Mouse (Mus musculus): ENCODE results near the gene Mfap2. TPM values are rescaled to one million over a fixed set of nuclear protein-coding genes. Genes with fewer than 3 reads are reported as not detected.
A peak's percentile ranks its signal among the peaks of the same experiment; 100 is the strongest.

Gene Mfap2
- polyA plus RNA-seq, 1 experiment from 2014 or later = 248 TPM

DNA sequence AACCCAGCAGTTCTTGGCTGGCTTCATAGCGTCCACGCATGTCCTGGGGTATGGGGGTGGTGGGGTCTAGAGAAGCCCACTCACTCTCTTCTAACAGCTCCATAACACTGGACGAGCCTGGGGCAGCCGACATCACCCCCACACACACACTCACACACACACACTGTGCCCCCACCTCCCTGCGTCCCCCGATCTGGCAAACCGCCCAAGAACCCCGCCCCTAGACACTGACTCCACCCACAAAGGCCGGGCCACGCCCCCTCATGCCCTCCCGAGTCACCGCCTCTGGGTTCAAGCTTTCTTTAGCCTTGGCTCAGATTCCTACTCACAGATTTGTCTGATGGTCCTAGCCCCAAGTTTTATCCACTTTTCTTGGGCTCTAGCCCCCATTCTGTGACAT lies 30.9 kb downstream of the Mfap2 start:
- 0 out of 2 replicates have a peak, but pooled peaks have one; percentile 23 for ATAC-seq (ENCODE audit: low read depth)
- Histone ChIP-seq H3K36me3 (peaks cover 63% of the 10 kb centered on the region), H3K4me2 (no peak overlapping the region), H3K27ac (replicated peaks) (no peak overlapping the region), H3K4me3 (no peak overlapping the region), H3K27me3 (no peaks in the 10 kb centered on the region), H3K9ac (no peak overlapping the region), H3K4me1 (replicated peaks) (peaks cover 8% of the 10 kb centered on the region), H3K9me3 (no peaks in the 10 kb centered on the region)
- WGBS = 44% methylated on average over 12 of the region's 12 CpGs

DNA sequence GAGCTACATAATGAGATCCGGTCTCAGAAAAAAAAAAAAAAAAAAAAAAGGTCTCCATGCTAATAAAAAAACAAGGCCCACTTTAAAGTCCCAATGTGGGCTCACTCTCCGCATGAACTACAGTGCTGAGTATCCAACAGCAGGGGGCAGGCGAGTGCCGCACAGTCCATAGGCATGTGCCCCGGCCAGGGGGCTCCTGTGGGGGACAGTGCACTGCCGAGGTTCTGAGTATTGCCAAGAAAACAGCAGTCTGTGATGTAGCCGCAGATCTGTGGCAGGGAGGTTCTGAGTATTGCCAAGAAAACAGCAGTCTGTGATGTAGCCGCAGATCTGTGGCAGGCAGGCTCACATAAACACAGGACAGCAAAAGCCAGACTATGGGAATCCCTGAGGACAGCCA lies 34.6 kb downstream of the Mfap2 start:
- WGBS = 18% methylated on average over 8 of the region's 8 CpGs
- no peak overlapping the region for H3K4me3 ChIP-seq
- H3K4me1 ChIP-seq (replicated peaks) = peaks cover 43% of the 10 kb centered on the region
- peak overlapping the region; percentile 49; the same call in 1 of the 2 replicates for H3K27ac ChIP-seq (replicated peaks)
- no peaks in the 10 kb centered on the region for H3K9me3 ChIP-seq
- no peak for ATAC-seq (ENCODE audit: low read depth)
- peaks cover 48% of the 10 kb centered on the region for H3K36me3 ChIP-seq
- no peak overlapping the region for H3K9ac ChIP-seq
- H3K4me2 ChIP-seq = no peak overlapping the region
- no peaks in the 10 kb centered on the region for H3K27me3 ChIP-seq

DNA sequence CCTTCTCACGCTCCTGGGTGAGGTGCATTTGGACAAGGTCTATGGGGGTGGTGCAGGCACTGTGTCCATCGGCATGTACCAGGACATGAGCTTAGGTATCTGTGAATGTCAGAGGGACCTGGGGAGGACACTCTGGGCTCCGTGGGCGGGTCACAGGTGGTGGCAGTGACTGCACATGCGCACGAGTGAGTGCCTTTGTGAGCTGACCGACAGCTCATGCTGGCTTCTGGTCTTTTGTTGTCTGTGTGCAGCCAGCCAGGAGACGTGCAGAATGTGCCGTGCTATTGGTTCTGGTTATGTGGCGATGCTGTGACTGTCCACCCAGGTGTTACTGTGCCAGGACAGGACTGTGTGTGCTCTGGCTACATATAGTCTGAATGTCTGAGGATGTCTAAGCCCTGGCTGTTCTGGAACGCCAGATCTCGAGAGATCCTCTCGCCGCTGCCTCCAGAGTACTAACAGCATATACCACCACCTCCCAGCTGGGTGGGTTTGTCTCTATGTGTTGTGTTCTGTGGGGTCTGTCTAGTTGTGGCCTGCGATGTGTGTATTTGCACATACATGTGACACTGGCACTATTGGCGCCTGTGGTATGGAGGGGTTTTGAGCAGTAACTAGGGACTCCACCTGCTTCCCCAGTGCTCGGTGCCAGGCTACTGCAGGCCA lies 38.7 kb downstream of the Mfap2 start:
- Histone ChIP-seq H3K4me3 (no peak overlapping the region), H3K9me3 (no peaks in the 10 kb centered on the region), H3K27ac (replicated peaks) (peak overlapping the region; percentile 94), H3K27me3 (no peaks in the 10 kb centered on the region), H3K4me1 (replicated peaks) (peaks cover 74% of the 10 kb centered on the region), H3K4me2 (peak overlapping the region; percentile 33), H3K36me3 (peaks cover 14% of the 10 kb centered on the region), H3K9ac (peak overlapping the region; percentile 38)
- WGBS = 34% methylated on average over 17 of the region's 17 CpGs
- ATAC-seq (ENCODE audit: low read depth) = peak; percentile 27

DNA sequence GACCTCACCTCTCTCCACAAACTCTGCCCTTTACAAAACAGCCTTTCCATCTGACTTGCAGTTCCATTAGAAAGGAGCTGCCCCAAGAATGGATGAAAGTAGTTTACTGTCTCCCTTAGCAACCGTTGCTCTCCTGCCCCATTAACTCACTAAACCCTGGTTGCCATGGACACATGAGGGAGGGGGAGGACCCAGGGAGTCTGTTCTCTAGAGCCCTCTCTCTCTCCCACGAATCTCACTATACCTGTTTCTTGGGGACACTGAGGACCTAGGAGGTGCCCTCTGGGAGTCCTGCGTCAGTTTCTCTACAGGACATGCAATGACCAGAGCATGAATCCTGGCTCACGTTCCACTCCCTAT lies 39.2 kb downstream of the Mfap2 start:
- 15% methylated on average over 4 of the region's 4 CpGs for whole genome bisulfite sequencing
- no peak overlapping the region for H3K4me3 ChIP-seq
- peaks cover 79% of the 10 kb centered on the region for H3K4me1 ChIP-seq (replicated peaks)
- no peaks in the 10 kb centered on the region for H3K27me3 ChIP-seq
- peak overlapping the region; percentile 94 for H3K27ac ChIP-seq (replicated peaks)
- H3K9ac ChIP-seq = peak overlapping the region; percentile 38
- peak; percentile 57 for ATAC-seq (ENCODE audit: low read depth)
- H3K36me3 ChIP-seq = peaks cover 13% of the 10 kb centered on the region
- peak overlapping the region; percentile 33 for H3K4me2 ChIP-seq
- no peaks in the 10 kb centered on the region for H3K9me3 ChIP-seq

DNA sequence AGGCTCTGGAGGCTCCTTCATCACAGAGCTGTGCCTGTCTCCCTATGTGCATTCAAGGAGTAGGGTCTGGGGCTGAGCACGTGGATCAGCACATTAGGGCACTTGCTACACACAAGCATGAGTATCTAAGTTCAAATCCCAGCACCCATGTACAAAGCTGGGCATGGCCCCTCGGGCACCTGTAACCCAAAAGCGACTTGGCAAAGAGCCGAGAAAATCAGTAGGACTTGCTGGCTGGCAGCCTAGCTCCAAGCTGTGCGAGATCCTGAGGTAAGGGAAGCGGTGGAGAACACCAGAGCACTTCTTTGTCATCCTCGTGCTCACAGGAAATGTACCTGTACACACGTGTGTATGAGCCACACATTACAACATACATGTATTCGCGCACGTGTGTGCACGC lies 42.2 kb downstream of the Mfap2 start:
- no peak overlapping the region for H3K4me3 ChIP-seq
- no peaks in the 10 kb centered on the region for H3K27me3 ChIP-seq
- 85% methylated on average over 12 of the region's 12 CpGs for WGBS
- no peak for ATAC-seq (ENCODE audit: low read depth)
- H3K9ac ChIP-seq = 0 out of 2 replicates have a peak overlapping the region, but pooled peaks have one; percentile 1
- H3K4me1 ChIP-seq (replicated peaks) = peaks cover 63% of the 10 kb centered on the region
- H3K36me3 ChIP-seq = peaks cover 21% of the 10 kb centered on the region
- no peak overlapping the region for H3K4me2 ChIP-seq
- no peaks in the 10 kb centered on the region for H3K9me3 ChIP-seq
- peak overlapping the region; percentile 71 for H3K27ac ChIP-seq (replicated peaks)

DNA sequence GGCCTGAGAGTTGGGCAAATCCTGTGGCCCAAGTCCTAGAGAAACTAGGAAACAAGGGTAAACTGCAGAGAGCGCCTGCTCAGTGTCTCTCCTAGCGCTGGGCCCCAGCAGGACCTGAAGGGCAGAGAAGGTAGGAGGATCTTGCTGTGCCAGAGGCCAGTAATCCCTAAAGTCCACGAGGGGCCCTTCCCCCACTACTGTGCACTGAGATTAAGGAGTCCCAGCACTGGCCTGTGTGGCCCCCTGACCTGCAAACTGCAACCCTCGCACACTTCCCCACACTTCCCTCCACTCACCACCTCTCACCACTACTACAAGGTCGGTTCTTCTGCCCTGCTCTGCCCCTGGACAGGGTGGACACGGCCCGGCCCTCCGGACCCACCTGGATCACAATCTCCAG lies 42.9 kb downstream of the Mfap2 start:
- 60% methylated on average over 8 of the region's 8 CpGs for WGBS
- no peaks in the 10 kb centered on the region for H3K9me3 ChIP-seq
- H3K4me1 ChIP-seq (replicated peaks) = peaks cover 56% of the 10 kb centered on the region
- H3K9ac ChIP-seq = peak overlapping the region; percentile 5
- H3K27me3 ChIP-seq = no peaks in the 10 kb centered on the region
- peak overlapping the region; percentile 71 for H3K27ac ChIP-seq (replicated peaks)
- H3K4me2 ChIP-seq = peak overlapping the region; percentile 34
- H3K4me3 ChIP-seq = no peak overlapping the region
- H3K36me3 ChIP-seq = peaks cover 23% of the 10 kb centered on the region
- 0 out of 2 replicates have a peak, but pooled peaks have one; percentile 4 for ATAC-seq (ENCODE audit: low read depth)

DNA sequence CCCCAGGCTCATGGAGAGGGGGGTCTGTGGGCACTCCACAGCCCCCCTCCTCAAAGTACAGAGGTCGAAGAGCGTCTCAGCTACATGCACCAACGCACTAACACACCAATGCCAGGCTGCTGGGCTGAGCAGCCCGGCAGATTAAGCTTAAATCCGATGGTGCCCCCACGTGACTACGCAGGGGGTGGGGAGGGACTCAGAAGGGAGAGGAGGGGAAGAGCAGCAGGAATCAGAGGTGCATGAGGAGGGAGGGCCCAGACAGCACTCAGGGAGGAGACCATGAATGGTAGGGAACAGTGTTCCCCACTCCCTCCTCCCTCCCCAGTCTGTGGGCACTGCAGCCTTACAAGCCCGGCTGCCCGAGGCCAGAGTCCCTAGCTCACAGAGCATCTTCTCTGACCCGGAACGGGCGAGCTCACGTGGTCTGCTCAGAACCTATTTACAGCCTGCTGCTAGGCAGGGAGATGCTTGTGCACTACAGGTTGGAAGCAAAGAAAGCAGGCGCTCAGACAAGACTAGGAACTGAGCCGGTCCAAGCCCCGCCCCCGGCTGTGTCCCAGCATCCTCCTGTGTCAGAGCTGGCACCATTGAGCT lies 43.4 kb downstream of the Mfap2 start:
- 34% methylated on average over 17 of the region's 17 CpGs for WGBS
- Histone ChIP-seq H3K4me3 (no peak overlapping the region), H3K27ac (replicated peaks) (peak overlapping the region; percentile 71)

DNA sequence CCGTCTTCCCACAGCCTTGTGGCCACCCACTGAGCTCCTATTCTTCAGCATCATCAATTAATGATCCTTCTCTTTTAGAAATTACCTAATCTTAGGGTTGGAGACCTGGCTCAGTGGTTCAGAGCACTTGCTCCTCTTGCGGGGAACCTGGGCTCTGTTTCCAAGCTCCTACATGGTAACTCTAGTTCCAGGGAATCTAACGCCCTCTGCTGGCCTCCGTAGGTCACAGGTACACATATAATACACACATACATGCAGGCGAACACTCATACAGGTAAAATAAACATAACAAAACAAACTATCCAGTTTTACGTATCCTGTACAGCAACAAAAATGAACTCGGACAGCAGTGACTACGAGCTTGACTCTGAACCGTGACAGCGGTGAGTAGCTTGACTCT lies 46.8 kb downstream of the Mfap2 start:
- peaks cover 52% of the 10 kb centered on the region for H3K4me1 ChIP-seq (replicated peaks)
- peaks cover 23% of the 10 kb centered on the region for H3K36me3 ChIP-seq
- no peaks in the 10 kb centered on the region for H3K9me3 ChIP-seq
- no peaks in the 10 kb centered on the region for H3K27me3 ChIP-seq
- no peak overlapping the region for H3K4me3 ChIP-seq
- H3K9ac ChIP-seq = no peak overlapping the region
- 94% methylated on average over 10 of the region's 10 CpGs for WGBS
- no peak overlapping the region for H3K4me2 ChIP-seq
- no peak for ATAC-seq (ENCODE audit: low read depth)
- H3K27ac ChIP-seq (replicated peaks) = no peak overlapping the region

More for the DNA sequence above, 43.4 kb downstream of the Mfap2 start:
- Histone ChIP-seq H3K9ac (peak overlapping the region; percentile 5), H3K4me2 (peak overlapping the region; percentile 34), H3K4me1 (replicated peaks) (peaks cover 54% of the 10 kb centered on the region), H3K27me3 (no peaks in the 10 kb centered on the region), H3K36me3 (peaks cover 23% of the 10 kb centered on the region), H3K9me3 (no peaks in the 10 kb centered on the region)
- ATAC-seq (ENCODE audit: low read depth) = peak; percentile 22; the same call in 1 of the 2 replicates

DNA sequence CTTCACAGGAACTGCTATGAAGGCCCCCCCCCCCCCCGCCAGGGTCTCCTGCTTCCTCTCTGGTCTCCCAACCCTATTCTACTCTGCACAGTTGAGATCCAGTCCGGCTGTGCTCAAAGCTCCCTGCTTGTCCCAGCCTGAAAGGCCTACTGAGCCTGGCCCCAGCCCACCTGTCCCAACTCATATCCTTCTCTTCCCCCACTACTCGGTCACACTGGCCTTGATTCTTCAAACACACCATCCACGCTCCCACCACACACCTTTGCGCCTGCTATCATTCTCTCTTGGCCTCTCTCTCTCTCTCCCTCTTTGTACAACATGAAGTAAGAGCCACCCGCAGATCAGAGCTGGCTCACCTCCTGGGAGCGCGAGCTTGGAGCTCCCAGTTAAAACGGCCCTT lies 48.6 kb downstream of the Mfap2 start:
- Histone ChIP-seq H3K9ac (peak overlapping the region; percentile 23; the same call in 1 of the 2 replicates), H3K36me3 (peaks cover 23% of the 10 kb centered on the region), H3K4me1 (replicated peaks) (peaks cover 33% of the 10 kb centered on the region), H3K27ac (replicated peaks) (no peak overlapping the region), H3K9me3 (no peaks in the 10 kb centered on the region), H3K27me3 (no peaks in the 10 kb centered on the region), H3K4me2 (peak overlapping the region; percentile 86; the same call in 1 of the 2 replicates), H3K4me3 (no peak overlapping the region)
- no peak for ATAC-seq (ENCODE audit: low read depth)
- WGBS = 79% methylated on average over 9 of the region's 9 CpGs

DNA sequence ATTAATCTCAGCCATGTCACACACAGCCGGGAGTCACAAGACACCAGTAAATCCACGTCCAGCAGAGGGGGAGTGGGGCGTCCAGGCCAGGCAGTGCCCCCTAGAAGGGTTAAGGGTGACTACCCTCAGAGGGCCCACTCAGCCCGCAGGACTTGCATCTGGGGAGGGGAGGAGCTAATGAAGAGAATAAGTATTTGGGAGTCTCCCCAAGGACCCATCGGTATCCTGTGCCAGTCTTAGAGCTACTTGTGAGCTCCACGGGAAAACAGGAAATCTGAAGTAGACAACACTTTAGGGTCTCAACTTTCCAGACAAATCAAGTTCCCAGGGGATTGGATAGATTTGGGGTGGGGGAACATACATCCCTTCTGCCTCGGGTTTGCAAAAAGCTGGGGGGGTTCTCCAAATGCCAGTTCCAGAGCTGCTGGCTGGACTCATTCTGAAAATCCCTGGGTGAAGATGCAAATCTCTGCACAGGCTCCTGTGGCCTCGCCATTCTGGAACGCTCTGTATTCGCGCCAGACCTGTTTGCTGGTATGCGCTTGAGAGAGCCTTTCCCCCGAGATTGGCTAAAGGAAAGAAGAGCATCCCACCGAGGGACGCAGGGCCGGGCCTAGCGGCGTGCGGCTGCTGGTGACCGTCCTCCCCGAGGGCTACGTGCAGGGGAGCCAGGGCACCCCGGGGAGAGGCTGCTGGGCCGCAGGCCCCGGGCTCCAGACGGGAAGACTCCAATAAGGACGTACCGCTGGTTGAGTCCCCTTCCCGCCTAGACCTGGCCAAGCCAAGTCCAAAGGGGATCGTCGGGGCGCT lies 49.6 kb downstream of the Mfap2 start:
- 0 out of 2 replicates have a peak, but pooled peaks have one; percentile 1 for ATAC-seq (ENCODE audit: low read depth)
- Histone ChIP-seq H3K4me3 (peak overlapping the region; percentile 63), H3K27me3 (no peaks in the 10 kb centered on the region), H3K4me1 (replicated peaks) (peaks cover 27% of the 10 kb centered on the region), H3K9me3 (no peaks in the 10 kb centered on the region), H3K9ac (peak overlapping the region; percentile 89), H3K4me2 (peak overlapping the region; percentile 86), H3K27ac (replicated peaks) (peak overlapping the region; percentile 94), H3K36me3 (peaks cover 22% of the 10 kb centered on the region)
- 1% methylated on average over 30 of the region's 32 CpGs for WGBS

DNA sequence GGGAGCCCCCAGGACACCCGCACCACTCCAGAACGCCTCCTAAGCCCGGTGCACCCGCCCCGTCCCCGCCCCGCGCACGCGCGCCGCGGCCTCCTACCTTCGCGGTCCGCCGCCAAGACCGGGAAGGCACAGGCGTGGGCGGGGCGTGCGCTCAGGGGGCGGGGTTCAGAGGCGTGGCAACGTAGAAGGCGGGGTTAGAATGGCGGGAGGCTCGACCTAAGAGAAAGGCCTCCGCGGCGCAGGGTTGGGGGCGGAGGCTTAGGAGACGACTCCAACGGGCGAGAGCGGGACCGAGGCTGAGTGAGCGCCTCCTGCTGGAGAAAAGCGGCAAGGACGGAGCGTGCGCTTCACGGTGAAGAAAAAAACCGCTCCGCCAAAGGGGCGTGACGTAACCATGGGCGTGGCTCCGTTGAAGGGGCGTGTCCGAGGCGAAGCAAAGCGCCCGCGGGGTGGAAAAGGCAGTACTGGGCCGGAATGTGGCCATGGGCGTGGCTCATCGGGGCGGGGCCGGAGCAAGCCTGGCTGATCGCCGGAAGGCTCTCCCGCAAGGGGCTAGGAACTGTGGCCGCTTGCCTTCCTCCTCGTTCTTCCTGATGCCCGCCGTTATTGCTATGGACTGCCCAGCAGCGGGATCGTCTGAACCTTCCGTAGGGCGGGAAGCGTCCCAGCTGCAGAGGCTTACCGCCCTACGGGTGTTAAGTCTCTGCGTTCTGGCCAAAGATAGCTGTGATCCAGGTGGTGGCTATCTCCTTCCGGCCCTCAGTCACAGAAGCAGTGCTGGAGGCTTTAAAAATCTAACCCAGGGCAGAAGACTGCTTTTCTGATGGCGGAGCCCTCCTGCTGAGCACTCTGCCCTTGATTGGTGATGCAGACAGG lies 50.4 kb downstream of the Mfap2 start, which contains the start of gene Crocc:
Gene Crocc, minus strand, starts transcription at position 125 of the 876 bp plus-strand sequence.
- under 1% methylated on average over 77 of the region's 77 CpGs for WGBS
- Histone ChIP-seq H3K27ac (replicated peaks) (peak within 1 kb of the TSS; percentile 94), H3K36me3 (peaks cover 18% of the 10 kb centered on the region), H3K9me3 (no peaks in the 10 kb centered on the region), H3K4me3 (peak within 1 kb of the TSS; percentile 63), H3K4me1 (replicated peaks) (peaks cover 27% of the 10 kb centered on the region), H3K27me3 (no peaks in the 10 kb centered on the region), H3K9ac (peak within 1 kb of the TSS; percentile 89), H3K4me2 (peak within 1 kb of the TSS; percentile 86)
- ATAC-seq (ENCODE audit: low read depth) = peak; percentile 94
